Mouse (Mus musculus) forebrain, embryonic 16.5 days (tissue): Measurements from ENCODE around the gene Hps5. TPM values are rescaled to one million over a fixed set of nuclear protein-coding genes. Genes with fewer than 3 reads are reported as not detected.

Source experiments
- ATAC-seq: fragments of 200-750 bp; cut with Nextera tagmentation; 2 replicates; pipeline ENCODE4 v1.8.0; 2017; ENCODE audit warnings: mild to moderate bottlenecking, moderate library complexity
- H3K27ac ChIP-seq: fragments of 300-500 bp; sonication (generic); 2 replicates; pipeline ENCODE4 v1.5.1; 2014; ENCODE audit warnings: low read length, control low read depth
- H3K27me3 ChIP-seq: fragments of 300-500 bp; sonication (generic); replicated peaks from 2 replicates; pipeline ENCODE4 v1.6.1; 2014; ENCODE audit warnings: low read length; ENCODE audit not compliant: control insufficient read depth, insufficient read depth
- H3K36me3 ChIP-seq: fragments of 300-500 bp; sonication (generic); 2 replicates; pipeline ENCODE4 v1.6.1; 2014; ENCODE audit not compliant: control insufficient read depth, insufficient read depth
- H3K4me1 ChIP-seq: fragments of 300-500 bp; sonication (generic); replicated peaks from 2 replicates; pipeline ENCODE4 v1.6.1; 2014; ENCODE audit warnings: low read length; ENCODE audit not compliant: control insufficient read depth, insufficient read depth
- H3K4me2 ChIP-seq: fragments of 300-500 bp; sonication (generic); 2 replicates; pipeline ENCODE4 v1.6.1; 2014; ENCODE audit warnings: mild to moderate bottlenecking, low read length, control low read depth
- H3K4me3 ChIP-seq: fragments of 300-500 bp; sonication (generic); replicated peaks from 2 replicates; pipeline ENCODE4 v1.5.1; 2014; ENCODE audit warnings: mild to moderate bottlenecking, low read length, control low read depth
- H3K9ac ChIP-seq: fragments of 300-500 bp; sonication (generic); replicated peaks from 2 replicates; pipeline ENCODE4 v1.6.1; 2014; ENCODE audit warnings: low read depth, low read length, control low read depth
- H3K9me3 ChIP-seq: fragments of 300-500 bp; sonication (generic); 2 replicates; pipeline ENCODE4 v1.6.1; 2016; ENCODE audit warnings: low read length; ENCODE audit not compliant: control insufficient read depth
- WGBS: fragments of 180-500 bp; shearing (Covaris S2); extraction: QIAGEN DNeasy Blood & Tissue Kit; methylation state at CpG from one replicate; pipeline ENCODE4 v1.1.7; 2014; 5-methylcytosine and 5-hydroxymethylcytosine counted together
- polyA plus RNA-seq: library from polyadenylated mRNA; unstranded; fragments of >200 nt; fragmentation: Nextera tagmentation; extraction: Ambion mirVana; gene quantifications from 2 replicates; pipeline ENCODE4 v1.2.1, GENCODE M21; 2015

Gene Hps5
- 16.9 and 17.7 TPM in 2 replicates for polyA plus RNA-seq

DNA sequence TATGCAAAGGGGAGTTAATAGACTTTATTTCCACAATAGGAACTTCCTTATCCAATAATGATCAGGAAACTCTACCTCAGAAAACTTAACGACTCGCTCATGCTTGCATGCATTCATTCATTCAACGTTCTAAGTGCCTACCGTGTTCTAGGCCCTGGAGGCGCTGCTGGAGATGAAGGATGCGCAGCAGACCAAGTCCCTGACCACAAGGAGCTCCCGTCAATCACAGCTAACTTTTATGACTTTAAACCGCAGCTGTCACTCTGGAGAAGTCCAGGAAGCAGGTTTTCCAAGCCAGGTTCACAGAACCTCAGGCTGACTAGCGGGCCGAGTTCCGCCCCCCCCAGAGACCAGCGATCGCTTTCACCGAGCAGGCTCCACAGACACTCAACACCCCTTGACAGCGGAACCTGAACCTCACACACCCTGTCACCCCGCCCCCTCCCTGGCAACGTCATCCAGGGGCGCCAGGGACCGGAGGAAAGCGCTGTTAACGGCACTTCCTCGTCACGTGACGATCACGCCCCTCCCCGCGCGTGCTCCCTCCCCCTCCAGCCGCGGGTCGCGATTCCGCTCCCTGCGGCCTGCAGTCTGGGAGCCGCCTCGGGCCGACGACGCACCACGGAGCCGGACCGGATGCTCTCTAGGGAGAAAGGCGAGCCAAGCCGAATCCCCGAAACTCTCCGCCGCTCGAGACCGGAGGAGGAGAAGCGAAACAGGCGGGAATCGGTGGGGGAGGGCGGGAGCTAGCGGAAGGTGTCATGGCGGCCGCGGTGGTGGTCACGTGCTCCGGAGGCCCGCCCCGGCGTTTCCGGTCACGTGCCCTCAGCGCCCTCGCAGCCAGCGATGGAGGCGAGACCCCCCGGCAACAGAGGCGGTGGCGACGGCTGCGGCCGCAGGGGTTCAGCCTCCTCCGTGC lies at the start of gene Hps5, which contains the start of gene Gtf2h1:
TSS of gene Hps5 (minus strand) at position 778 of the 919 bp plus-strand sequence.
TSS of gene Gtf2h1 (plus strand) at position 817 of the 919 bp plus-strand sequence.
- H3K27me3 ChIP-seq = no peaks in the 10 kb centered on the region
- H3K9ac ChIP-seq = peak within 1 kb of the TSS; percentile 87
- H3K36me3 ChIP-seq = no peaks in the 10 kb centered on the region; the same call in 1 of the 2 replicates

DNA sequence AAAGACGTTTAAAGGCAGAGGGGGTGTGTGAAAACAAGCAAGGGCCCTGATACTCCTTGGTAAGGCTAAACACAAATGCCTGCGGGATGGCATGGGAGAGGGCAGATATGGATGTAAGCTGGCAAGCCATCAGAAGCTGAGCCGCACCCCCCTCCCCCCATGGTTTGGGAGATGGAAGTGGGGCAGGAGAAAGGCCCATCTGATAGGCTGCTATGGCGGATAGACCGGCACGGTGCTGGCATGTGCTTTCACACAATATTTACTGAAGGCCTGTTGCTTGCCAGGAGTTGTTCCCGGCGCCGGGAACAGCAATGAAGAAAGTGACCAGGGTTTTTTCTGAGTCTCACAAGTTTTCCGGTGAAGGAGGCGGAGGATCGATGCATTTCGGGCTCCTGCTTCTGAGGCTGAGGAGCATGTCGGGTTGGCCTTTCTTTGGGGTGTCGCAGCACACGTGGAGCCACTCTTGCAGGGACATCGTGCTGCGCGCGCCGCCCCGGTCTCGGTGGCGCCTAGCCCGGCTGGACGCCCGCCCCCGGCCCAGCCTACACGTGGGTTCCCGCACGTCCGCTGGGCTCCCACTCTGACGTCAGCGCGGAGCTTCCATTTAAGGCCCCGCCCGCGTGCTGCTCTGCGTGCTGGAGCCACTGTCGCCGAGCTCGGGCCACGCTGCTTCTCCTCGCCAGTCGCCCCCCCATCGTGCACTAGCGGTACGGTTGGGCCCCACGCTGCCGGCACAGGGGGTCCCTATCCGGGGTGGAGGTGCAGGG lies 49.5 kb upstream of the Hps5 start:
- Histone ChIP-seq H3K4me2 (peak overlapping the region; percentile 85), H3K9ac (peak overlapping the region; percentile 83), H3K36me3 (peaks cover 11% of the 10 kb centered on the region), H3K4me3 (peak overlapping the region; percentile 81), H3K27ac (peak overlapping the region; percentile 85), H3K27me3 (no peaks in the 10 kb centered on the region; the same call in 1 of the 2 replicates), H3K4me1 (peaks cover 18% of the 10 kb centered on the region), H3K9me3 (no peaks in the 10 kb centered on the region)
- peak; percentile 88 for ATAC-seq
- WGBS = under 1% methylated on average over 51 of the region's 51 CpGs

More for the DNA sequence above, at the start of gene Hps5, which contains the start of gene Gtf2h1:
- Histone ChIP-seq H3K4me1 (peaks cover 20% of the 10 kb centered on the region), H3K4me3 (peak within 1 kb of the TSS; percentile 95), H3K9me3 (no peaks in the 10 kb centered on the region), H3K27ac (peak within 1 kb of the TSS; percentile 86), H3K4me2 (peak within 1 kb of the TSS; percentile 71)
- ATAC-seq = peak; percentile 97
- WGBS = under 1% methylated on average over 68 of the region's 75 CpGs

GRCm38 (mm10) chr7:46843576-46843975 lies 47.7 kb upstream of the Hps5 start:
- H3K36me3 ChIP-seq = no peaks in the 10 kb centered on the region
- WGBS = 96% methylated on average over 4 of the region's 4 CpGs

GRCm38 (mm10) chr7:46842278-46842677 lies 46.4 kb upstream of the Hps5 start:
- H3K4me3 ChIP-seq = no peak overlapping the region
- peaks cover 37% of the 10 kb centered on the region for H3K4me1 ChIP-seq
- H3K36me3 ChIP-seq = no peaks in the 10 kb centered on the region
- H3K9ac ChIP-seq = no peak overlapping the region
- WGBS = 33% methylated on average over 4 of the region's 5 CpGs
- no peak overlapping the region for H3K27ac ChIP-seq
- no peaks in the 10 kb centered on the region; the same call in 1 of the 2 replicates for H3K27me3 ChIP-seq
- no peak overlapping the region for H3K4me2 ChIP-seq
- no peaks in the 10 kb centered on the region for H3K9me3 ChIP-seq
- no peak for ATAC-seq

More at GRCm38 (mm10) chr7:46843576-46843975, 47.7 kb upstream of the Hps5 start:
- ATAC-seq = no peak
- Histone ChIP-seq H3K27me3 (no peaks in the 10 kb centered on the region; the same call in 1 of the 2 replicates), H3K9ac (no peak overlapping the region), H3K27ac (no peak overlapping the region), H3K9me3 (no peaks in the 10 kb centered on the region), H3K4me3 (no peak overlapping the region), H3K4me1 (peaks cover 28% of the 10 kb centered on the region), H3K4me2 (no peak overlapping the region)

- H3K9ac ChIP-seq = no peak within 1 kb of the TSS
- ATAC-seq = no peak
- no peaks in the 10 kb centered on the region; the same call in 1 of the 2 replicates for H3K27me3 ChIP-seq
- peaks cover 32% of the 10 kb centered on the region for H3K4me1 ChIP-seq
- no peaks in the 10 kb centered on the region for H3K36me3 ChIP-seq
- 34% methylated on average over 6 of the region's 6 CpGs for WGBS
- no peak within 1 kb of the TSS for H3K4me3 ChIP-seq
- no peaks in the 10 kb centered on the region for H3K9me3 ChIP-seq
- H3K4me2 ChIP-seq = no peak within 1 kb of the TSS
- no peak within 1 kb of the TSS for H3K27ac ChIP-seq
Observed at GRCm38 (mm10) chr7:46840787-46841525, 45.1 kb upstream of the Hps5 start, which contains the start of gene Ldha. Gene Ldha (plus strand): TSS chr7:46841475.

GRCm38 (mm10) chr7:46840326-46840725 lies 44.5 kb upstream of the Hps5 start:
- Histone ChIP-seq H3K4me1 (peaks cover 30% of the 10 kb centered on the region), H3K4me2 (no peak overlapping the region), H3K36me3 (no peaks in the 10 kb centered on the region), H3K9ac (no peak overlapping the region), H3K4me3 (no peak overlapping the region), H3K27ac (no peak overlapping the region), H3K27me3 (no peaks in the 10 kb centered on the region; the same call in 1 of the 2 replicates), H3K9me3 (no peaks in the 10 kb centered on the region)
- WGBS = 57% methylated on average over 4 of the region's 4 CpGs
- ATAC-seq = no peak

DNA sequence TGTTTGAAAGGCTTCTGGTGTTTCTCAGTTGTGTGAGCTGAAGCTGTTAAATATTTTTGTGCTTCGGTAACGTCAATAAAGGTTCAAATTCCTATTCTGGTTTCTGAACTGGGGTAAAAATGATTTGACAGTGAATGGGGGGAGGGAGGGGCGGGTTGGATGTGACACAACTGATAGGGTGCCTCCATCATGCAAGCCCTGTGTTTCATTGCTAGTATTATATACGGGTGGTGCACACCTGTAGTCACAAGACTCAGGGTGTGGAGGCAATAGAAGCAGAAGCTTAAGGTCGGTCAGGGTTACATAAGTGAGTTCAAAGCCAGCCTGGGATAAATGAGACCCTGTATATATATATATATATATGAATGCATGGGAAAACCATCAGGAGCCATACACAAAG lies 44.0 kb upstream of the Hps5 start:
- H3K9ac ChIP-seq = no peak overlapping the region
- no peak overlapping the region for H3K4me3 ChIP-seq
- no peaks in the 10 kb centered on the region for H3K9me3 ChIP-seq
- H3K4me1 ChIP-seq = peaks cover 26% of the 10 kb centered on the region
- no peaks in the 10 kb centered on the region; the same call in 1 of the 2 replicates for H3K27me3 ChIP-seq
- H3K27ac ChIP-seq = no peak overlapping the region
- H3K36me3 ChIP-seq = no peaks in the 10 kb centered on the region
- 66% methylated on average over 5 of the region's 5 CpGs for WGBS
- no peak overlapping the region for H3K4me2 ChIP-seq
- no peak for ATAC-seq

DNA sequence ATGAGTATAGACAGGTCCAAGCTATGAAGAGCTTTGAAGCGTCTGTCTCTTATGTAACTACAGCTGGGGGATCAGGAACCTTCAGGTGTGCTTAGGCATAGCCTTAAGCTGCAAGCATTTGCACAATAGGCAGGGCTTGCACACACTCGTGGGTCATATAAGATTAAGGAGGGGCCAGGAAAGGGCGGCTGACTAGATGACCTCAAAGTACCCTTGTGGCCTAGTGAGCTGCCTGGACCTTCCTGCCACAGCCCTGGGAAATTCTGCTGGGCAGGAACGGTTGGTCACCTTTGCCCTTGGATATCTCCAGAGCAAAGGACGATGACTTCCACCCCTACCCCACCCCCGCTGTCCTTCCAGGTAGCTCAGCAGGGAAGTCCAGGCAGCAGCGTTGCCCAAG lies 43.6 kb upstream of the Hps5 start:
- no peaks in the 10 kb centered on the region; the same call in 1 of the 2 replicates for H3K27me3 ChIP-seq
- 47% methylated on average over 7 of the region's 7 CpGs for WGBS
- H3K4me3 ChIP-seq = no peak overlapping the region
- H3K4me2 ChIP-seq = no peak overlapping the region
- no peaks in the 10 kb centered on the region for H3K9me3 ChIP-seq
- no peaks in the 10 kb centered on the region for H3K36me3 ChIP-seq
- H3K9ac ChIP-seq = no peak overlapping the region
- ATAC-seq = peak; percentile 22; the same call in 1 of the 2 replicates
- H3K4me1 ChIP-seq = peaks cover 24% of the 10 kb centered on the region
- H3K27ac ChIP-seq = no peak overlapping the region
